Mouse (Mus musculus): ENCODE measurements at regions not wholly inside any gene's neighbourhood (a gene's known extent, or its start where the extent isn't known, plus 50 kb on each side); places are given as distances from the start of the nearest gene placed in this dataset.

DNA sequence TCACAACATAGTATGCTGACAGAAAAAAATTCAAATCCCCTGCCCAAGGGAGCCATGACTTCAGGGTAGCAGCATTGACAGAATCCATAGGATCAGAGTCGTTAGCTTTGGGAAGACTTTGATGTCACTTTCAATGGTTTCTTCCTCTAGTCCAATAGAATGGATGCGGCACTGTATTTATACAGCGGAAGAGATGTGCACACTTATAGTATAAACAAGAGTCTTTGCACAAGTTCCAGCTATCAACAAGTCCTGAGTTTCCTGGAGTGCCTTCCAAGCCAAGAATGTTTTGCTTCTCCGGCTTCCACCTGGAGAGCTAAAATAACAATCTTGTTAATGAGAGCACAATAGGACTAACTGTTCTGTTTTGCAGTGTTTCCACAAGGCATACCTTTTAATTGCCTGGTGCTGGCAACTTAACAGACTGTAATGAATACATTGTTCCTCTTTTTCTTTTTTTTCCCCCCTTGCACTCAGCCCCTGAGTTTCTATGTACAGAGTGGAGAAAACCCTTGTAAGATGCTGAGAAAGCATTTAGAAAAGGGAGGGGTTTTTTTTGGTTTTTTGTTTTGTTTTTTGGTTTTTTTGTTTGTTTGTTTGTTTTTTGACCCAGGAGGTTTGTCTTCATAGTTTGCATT is 129.8 kb upstream of the Nebl start:
- ATAC-seq (replicated peaks; ENCODE audit: low FRiP score, low TSS enrichment, low read depth): no peak
- no peaks in the 10 kb centered on the region for H3K27me3 ChIP-seq (replicated peaks; ENCODE audit: control insufficient read depth, insufficient read depth, low read length)
- no peak overlapping the region for H3K27ac ChIP-seq (ENCODE audit: low read depth)
- H3K9me3 ChIP-seq (ENCODE audit: control insufficient read depth, low read length): no peaks in the 10 kb centered on the region
- H3K4me3 ChIP-seq (ENCODE audit: low read depth, low read length): no peak overlapping the region
- H3K36me3 ChIP-seq (ENCODE audit: control insufficient read depth, insufficient read depth, low read length): no peaks in the 10 kb centered on the region
- H3K9ac ChIP-seq (ENCODE audit: low read length): no peak overlapping the region
- peaks cover 8% of the 10 kb centered on the region; the same call in 1 of the 2 replicates for H3K4me1 ChIP-seq (replicated peaks; ENCODE audit: control insufficient read depth, insufficient read depth, low read length)
- 23% methylated on average over 4 of the region's 4 CpGs for WGBS
- H3K4me2 ChIP-seq (ENCODE audit: low read length): 0 out of 2 replicates have a peak overlapping the region, but pooled peaks have one; percentile 29
- DNase-seq (ENCODE audit: low spot score): no peak

DNA sequence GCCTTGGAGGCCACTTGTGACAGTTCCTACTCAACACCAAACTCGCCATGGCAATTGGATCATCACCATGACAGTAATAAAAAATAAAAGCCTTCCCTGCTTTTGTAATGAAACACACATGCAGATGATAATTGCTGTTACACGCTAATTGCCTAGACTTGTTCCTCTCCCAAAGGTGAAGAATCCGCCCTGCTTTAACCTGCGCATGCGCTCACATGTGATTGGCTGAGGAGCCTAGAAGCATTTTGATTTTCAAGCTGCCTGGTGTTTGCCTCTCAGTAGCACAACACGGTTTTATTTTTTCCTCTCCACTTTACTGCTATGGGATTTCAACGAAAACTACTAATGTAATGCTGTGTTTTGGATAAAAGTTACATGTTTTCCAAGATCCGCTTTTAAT is 128.0 kb upstream of the Nebl start:
- no peaks in the 10 kb centered on the region for H3K36me3 ChIP-seq (ENCODE audit: control insufficient read depth, insufficient read depth, low read length)
- no peak overlapping the region for H3K27ac ChIP-seq (ENCODE audit: low read depth)
- H3K4me3 ChIP-seq (ENCODE audit: low read depth, low read length): no peak overlapping the region
- H3K9ac ChIP-seq (ENCODE audit: low read length): no peak overlapping the region
- DNase-seq (ENCODE audit: low spot score) (no peak), ATAC-seq (replicated peaks; ENCODE audit: low FRiP score, low TSS enrichment, low read depth) (no peak)
- H3K9me3 ChIP-seq (ENCODE audit: control insufficient read depth, low read length): no peaks in the 10 kb centered on the region
- no peak overlapping the region for H3K4me2 ChIP-seq (ENCODE audit: low read length)
- H3K4me1 ChIP-seq (replicated peaks; ENCODE audit: control insufficient read depth, insufficient read depth, low read length): peaks cover 8% of the 10 kb centered on the region; the same call in 1 of the 2 replicates
- H3K27me3 ChIP-seq (replicated peaks; ENCODE audit: control insufficient read depth, insufficient read depth, low read length): no peaks in the 10 kb centered on the region
- 93% methylated on average over 8 of the region's 8 CpGs for WGBS

DNA sequence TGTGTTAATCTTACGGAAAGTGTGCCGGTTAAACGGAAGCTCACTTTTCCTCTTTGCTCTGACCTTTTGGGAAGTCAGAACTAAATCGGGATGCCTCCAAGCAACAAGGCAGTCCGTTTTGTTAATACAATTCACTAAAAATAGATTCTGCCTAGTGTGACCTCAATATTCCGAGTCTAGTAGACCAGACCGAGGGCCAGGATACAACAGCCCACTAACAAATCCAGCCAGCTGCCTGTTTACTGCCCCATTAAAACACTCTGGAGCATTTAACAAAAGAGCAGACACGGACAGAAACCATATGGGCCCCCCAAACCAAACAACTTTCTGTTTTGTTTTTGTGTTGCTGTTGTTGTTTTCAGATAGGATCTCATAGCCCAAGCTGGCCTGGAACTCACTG is 127.1 kb upstream of the Nebl start:
- no peaks in the 10 kb centered on the region for H3K36me3 ChIP-seq (ENCODE audit: control insufficient read depth, insufficient read depth, low read length)
- no peaks in the 10 kb centered on the region for H3K27me3 ChIP-seq (replicated peaks; ENCODE audit: control insufficient read depth, insufficient read depth, low read length)
- H3K9me3 ChIP-seq (ENCODE audit: control insufficient read depth, low read length): no peaks in the 10 kb centered on the region
- H3K4me2 ChIP-seq (ENCODE audit: low read length): no peak overlapping the region
- no peak overlapping the region for H3K4me3 ChIP-seq (ENCODE audit: low read depth, low read length)
- WGBS: 59% methylated on average over 8 of the region's 8 CpGs
- H3K27ac ChIP-seq (ENCODE audit: low read depth): no peak overlapping the region
- ATAC-seq (replicated peaks; ENCODE audit: low FRiP score, low TSS enrichment, low read depth) (no peak), DNase-seq (ENCODE audit: low spot score) (no peak)
- no peak overlapping the region for H3K9ac ChIP-seq (ENCODE audit: low read length)
- peaks cover 10% of the 10 kb centered on the region for H3K4me1 ChIP-seq (replicated peaks; ENCODE audit: control insufficient read depth, insufficient read depth, low read length)

DNA sequence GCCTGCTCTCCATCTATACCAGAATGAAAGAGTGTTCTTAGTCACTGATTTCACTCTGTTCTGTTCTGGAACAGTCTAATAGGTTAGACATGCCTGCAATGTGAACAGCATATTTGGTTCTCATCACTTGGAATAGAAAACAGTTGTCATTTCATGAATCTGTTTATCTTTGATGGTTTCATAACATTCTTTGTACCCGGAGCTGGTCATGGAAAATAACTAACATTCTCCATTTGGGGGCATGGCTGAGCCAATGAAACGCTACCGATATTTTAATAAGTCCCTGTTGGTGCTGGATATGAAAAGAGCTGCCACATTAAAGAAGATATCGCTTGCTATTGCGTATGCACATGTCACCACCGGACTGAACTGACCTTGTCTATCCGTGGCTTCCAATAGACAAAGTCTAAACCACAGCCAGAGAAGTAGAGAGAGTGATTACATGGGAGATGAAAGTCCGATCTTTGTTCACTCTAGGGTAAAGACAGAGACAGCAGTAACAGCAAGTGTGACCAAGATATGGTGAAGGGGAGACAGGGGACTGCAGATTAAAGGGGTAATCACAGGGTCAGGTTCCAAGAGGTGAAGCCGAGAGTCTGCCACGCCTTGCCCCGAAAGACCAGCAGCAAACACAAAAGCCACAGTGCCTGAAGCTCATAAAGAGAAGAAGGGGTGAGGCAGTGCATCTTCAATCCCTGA is 124.5 kb upstream of the Nebl start:
- Histone ChIP-seq H3K4me3 (ENCODE audit: low read depth, low read length) (no peak overlapping the region), H3K36me3 (ENCODE audit: control insufficient read depth, insufficient read depth, low read length) (no peaks in the 10 kb centered on the region), H3K4me2 (ENCODE audit: low read length) (no peak overlapping the region), H3K9ac (ENCODE audit: low read length) (no peak overlapping the region), H3K9me3 (ENCODE audit: control insufficient read depth, low read length) (no peaks in the 10 kb centered on the region), H3K27me3 (replicated peaks; ENCODE audit: control insufficient read depth, insufficient read depth, low read length) (no peaks in the 10 kb centered on the region), H3K27ac (ENCODE audit: low read depth) (no peak overlapping the region), H3K4me1 (replicated peaks; ENCODE audit: control insufficient read depth, insufficient read depth, low read length) (peaks cover 11% of the 10 kb centered on the region; the same call in 1 of the 2 replicates)
- 81% methylated on average over 11 of the region's 11 CpGs for WGBS
- DNase-seq (ENCODE audit: low spot score) (no peak), ATAC-seq (replicated peaks; ENCODE audit: low FRiP score, low TSS enrichment, low read depth) (no peak)

DNA sequence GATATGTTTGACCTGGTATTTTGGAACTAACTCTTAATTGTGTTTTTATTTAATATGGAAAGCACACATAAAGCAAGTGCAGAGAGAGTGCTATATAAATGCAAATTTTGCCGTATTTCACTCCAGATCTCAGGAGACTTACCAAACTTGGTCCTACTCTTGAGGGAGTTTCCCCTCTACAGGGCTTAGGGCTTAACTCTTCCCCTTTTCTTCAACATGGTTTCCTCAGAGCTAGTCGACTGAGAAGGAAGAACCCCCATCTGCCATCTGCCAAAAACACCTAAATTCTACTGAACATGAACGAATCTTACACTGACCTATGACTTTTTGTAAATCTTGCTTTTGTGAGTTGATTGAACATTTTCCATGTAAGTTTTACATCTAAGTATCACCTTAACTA is 122.8 kb upstream of the Nebl start:
- WGBS: 55% methylated on average over 3 of the region's 3 CpGs

DNA sequence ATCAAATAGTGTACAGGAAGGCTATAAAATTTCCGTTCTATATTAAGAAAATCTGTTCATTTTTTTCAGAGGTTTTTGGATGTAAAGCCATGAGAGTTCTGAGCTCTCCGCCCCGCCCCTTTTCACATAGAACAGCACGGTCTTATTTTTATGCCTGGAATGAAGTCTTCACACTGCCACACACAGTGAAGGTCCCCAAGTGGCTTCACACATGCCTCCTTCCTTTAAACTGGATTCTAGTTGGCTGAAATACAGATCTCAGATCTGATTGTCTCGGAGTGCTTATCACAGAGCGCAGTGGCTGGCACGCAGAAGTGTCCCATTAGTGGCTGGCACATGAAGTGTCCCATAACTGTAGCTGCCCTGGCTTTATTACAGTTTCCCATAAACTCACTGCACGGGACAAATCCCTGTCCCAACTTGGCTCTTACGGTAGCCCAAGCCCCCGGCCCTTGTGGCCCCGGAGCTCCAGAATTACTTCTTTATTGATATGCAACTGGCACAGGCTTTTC is 122.3 kb upstream of the Nebl start:
- Histone ChIP-seq H3K9ac (ENCODE audit: low read length) (no peak overlapping the region), H3K4me3 (ENCODE audit: low read depth, low read length) (no peak overlapping the region), H3K4me1 (replicated peaks; ENCODE audit: control insufficient read depth, insufficient read depth, low read length) (peaks cover 11% of the 10 kb centered on the region; the same call in 1 of the 2 replicates), H3K4me2 (ENCODE audit: low read length) (peak overlapping the region; percentile 40), H3K27ac (ENCODE audit: low read depth) (no peak overlapping the region), H3K36me3 (ENCODE audit: control insufficient read depth, insufficient read depth, low read length) (no peaks in the 10 kb centered on the region), H3K27me3 (replicated peaks; ENCODE audit: control insufficient read depth, insufficient read depth, low read length) (no peaks in the 10 kb centered on the region), H3K9me3 (ENCODE audit: control insufficient read depth, low read length) (no peaks in the 10 kb centered on the region)
- no peak for ATAC-seq (replicated peaks; ENCODE audit: low FRiP score, low TSS enrichment, low read depth)
- WGBS: 46% methylated on average over 11 of the region's 11 CpGs
- DNase-seq (ENCODE audit: low spot score): no peak

More for the DNA sequence above, 122.8 kb upstream of the Nebl start:
- Histone ChIP-seq H3K27me3 (replicated peaks; ENCODE audit: control insufficient read depth, insufficient read depth, low read length) (no peaks in the 10 kb centered on the region), H3K4me3 (ENCODE audit: low read depth, low read length) (no peak overlapping the region), H3K4me1 (replicated peaks; ENCODE audit: control insufficient read depth, insufficient read depth, low read length) (peaks cover 11% of the 10 kb centered on the region; the same call in 1 of the 2 replicates), H3K4me2 (ENCODE audit: low read length) (no peak overlapping the region), H3K9ac (ENCODE audit: low read length) (no peak overlapping the region), H3K36me3 (ENCODE audit: control insufficient read depth, insufficient read depth, low read length) (no peaks in the 10 kb centered on the region), H3K9me3 (ENCODE audit: control insufficient read depth, low read length) (no peaks in the 10 kb centered on the region), H3K27ac (ENCODE audit: low read depth) (no peak overlapping the region)
- DNase-seq (ENCODE audit: low spot score) (no peak), ATAC-seq (replicated peaks; ENCODE audit: low FRiP score, low TSS enrichment, low read depth) (no peak)

DNA sequence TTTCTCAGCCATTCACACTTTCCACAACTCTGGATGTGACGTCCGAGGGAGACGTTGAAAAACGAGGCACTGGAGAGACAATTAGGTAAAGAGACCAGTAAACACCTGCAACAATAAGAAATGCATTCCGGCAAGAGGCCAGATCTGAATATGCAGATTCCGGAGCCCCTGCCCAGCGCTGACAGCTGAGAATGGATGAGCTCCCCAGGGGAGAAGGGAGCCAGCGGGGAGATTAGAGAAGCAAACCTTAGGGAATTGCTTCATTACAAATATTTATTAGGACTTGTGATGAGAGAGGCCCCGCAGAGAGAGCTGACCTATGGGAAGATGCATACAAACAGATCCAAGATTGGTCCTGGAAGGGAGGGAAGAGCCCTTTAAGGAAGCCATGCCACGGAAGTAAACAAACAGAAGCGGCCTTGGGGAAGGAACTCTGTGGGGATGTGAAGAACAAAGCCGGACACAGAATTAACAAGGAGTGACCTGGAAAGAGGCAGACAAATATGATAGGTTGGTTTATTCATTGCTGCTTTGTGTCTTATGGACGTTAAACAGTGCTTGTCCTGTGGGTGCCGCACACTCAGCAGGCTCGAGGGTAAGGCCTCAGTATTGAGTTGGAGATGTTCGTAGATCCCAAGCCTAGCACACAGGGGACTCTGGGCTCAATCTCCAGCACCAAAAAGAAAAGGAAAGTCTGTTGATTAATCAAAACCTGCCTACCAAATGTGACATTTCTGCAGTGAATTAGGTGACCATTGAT is 121.7 kb upstream of the Nebl start:
- no peak for DNase-seq (ENCODE audit: low spot score)
- no peak overlapping the region for H3K4me3 ChIP-seq (ENCODE audit: low read depth, low read length)
- WGBS: 12% methylated on average over 16 of the region's 16 CpGs

DNA sequence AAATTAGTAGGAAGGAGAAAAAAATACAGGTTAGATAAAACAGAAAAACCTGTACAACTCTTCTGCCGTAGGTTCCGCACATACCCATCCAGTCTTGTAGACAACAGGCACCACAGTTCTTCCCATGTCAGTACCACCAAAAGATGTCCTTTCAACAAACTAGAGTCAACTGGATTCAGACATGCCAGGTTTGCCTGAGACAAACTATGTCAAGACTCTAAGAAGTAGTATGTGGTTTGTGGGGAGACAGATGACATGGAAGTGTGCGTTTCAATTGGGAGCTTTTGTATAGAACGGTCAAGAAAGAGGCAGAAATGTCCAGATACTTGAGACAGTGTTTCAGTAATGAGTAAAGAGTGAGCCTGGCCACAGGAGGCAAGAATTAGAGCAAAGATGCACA is 119.5 kb upstream of the Nebl start:
- no peak overlapping the region for H3K4me2 ChIP-seq (ENCODE audit: low read length)
- no peaks in the 10 kb centered on the region for H3K36me3 ChIP-seq (ENCODE audit: control insufficient read depth, insufficient read depth, low read length)
- WGBS: 97% methylated on average over 4 of the region's 4 CpGs
- no peak overlapping the region for H3K9ac ChIP-seq (ENCODE audit: low read length)
- H3K4me1 ChIP-seq (replicated peaks; ENCODE audit: control insufficient read depth, insufficient read depth, low read length): peaks cover 11% of the 10 kb centered on the region; the same call in 1 of the 2 replicates
- ATAC-seq (replicated peaks; ENCODE audit: low FRiP score, low TSS enrichment, low read depth): no peak
- DNase-seq (ENCODE audit: low spot score): no peak
- H3K27me3 ChIP-seq (replicated peaks; ENCODE audit: control insufficient read depth, insufficient read depth, low read length): no peaks in the 10 kb centered on the region
- H3K27ac ChIP-seq (ENCODE audit: low read depth): no peak overlapping the region
- no peak overlapping the region for H3K4me3 ChIP-seq (ENCODE audit: low read depth, low read length)
- no peaks in the 10 kb centered on the region for H3K9me3 ChIP-seq (ENCODE audit: control insufficient read depth, low read length)

More for the DNA sequence above, 121.7 kb upstream of the Nebl start:
- ATAC-seq (replicated peaks; ENCODE audit: low FRiP score, low TSS enrichment, low read depth): no peak
- Histone ChIP-seq H3K4me2 (ENCODE audit: low read length) (peak overlapping the region; percentile 40), H3K9ac (ENCODE audit: low read length) (no peak overlapping the region), H3K9me3 (ENCODE audit: control insufficient read depth, low read length) (no peaks in the 10 kb centered on the region), H3K27ac (ENCODE audit: low read depth) (no peak overlapping the region), H3K36me3 (ENCODE audit: control insufficient read depth, insufficient read depth, low read length) (no peaks in the 10 kb centered on the region), H3K4me1 (replicated peaks; ENCODE audit: control insufficient read depth, insufficient read depth, low read length) (peaks cover 11% of the 10 kb centered on the region; the same call in 1 of the 2 replicates), H3K27me3 (replicated peaks; ENCODE audit: control insufficient read depth, insufficient read depth, low read length) (no peaks in the 10 kb centered on the region)

Measured in intestine, embryonic 14.5 days (tissue).